Mouse (Mus musculus): ENCODE data around the gene Plagl2. TPM values are rescaled to one million over a fixed set of nuclear protein-coding genes. Genes with fewer than 3 reads are reported as not detected.
A peak's percentile ranks its signal among the peaks of the same experiment; 100 is the strongest.

The Plagl2 gene
- polyA plus RNA-seq, 1 experiment = 13.2 TPM

- no peaks in the 10 kb centered on the region; the same call in 1 of the 2 replicates for H3K36me3 ChIP-seq (ENCODE audit: control insufficient read depth, insufficient read depth, low read length, poor library complexity, severe bottlenecking)
- H3K27me3 ChIP-seq (ENCODE audit: control insufficient read depth, insufficient read depth, low read length, poor library complexity, severe bottlenecking) = no peaks in the 10 kb centered on the region
- H3K9ac ChIP-seq (ENCODE audit: low read depth, poor library complexity, severe bottlenecking) = peak overlapping the region; percentile 91
- 0 out of 2 replicates have a peak overlapping the region, but pooled peaks have one; percentile 2 for H3K27ac ChIP-seq (ENCODE audit: insufficient read depth, low read length)
- no peaks in the 10 kb centered on the region for H3K4me1 ChIP-seq (ENCODE audit: control insufficient read depth, insufficient read depth, low read length)
- no peaks in the 10 kb centered on the region for H3K9me3 ChIP-seq (replicated peaks; ENCODE audit: control insufficient read depth, insufficient read depth, low read length, poor library complexity, severe bottlenecking)
- no peak for TF ChIP-seq CTCF (IDR thresholded peaks at IDR 0.05; ENCODE audit: low read depth, low read length)
- no peak for TF ChIP-seq POLR2A (IDR thresholded peaks at IDR 0.05; ENCODE audit: insufficient read depth, low read length)
- no peak for TF ChIP-seq EP300 (IDR thresholded peaks at IDR 0.05; ENCODE audit: insufficient read depth, low read depth, low read length)
- H3K4me3 ChIP-seq (ENCODE audit: low read depth, low read length) = peak overlapping the region; percentile 80
Measured at GRCm38 (mm10) chr2:153240701-153241235, 458 bp downstream of the Plagl2 start.

GRCm38 (mm10) chr2:153239860-153240480, 1.3 kb downstream of the Plagl2 start:
- H3K4me3 ChIP-seq (ENCODE audit: low read depth, low read length) = peak overlapping the region; percentile 80
- no peak for TF ChIP-seq POLR2A (IDR thresholded peaks at IDR 0.05; ENCODE audit: insufficient read depth, low read length)
- no peak for TF ChIP-seq CTCF (IDR thresholded peaks at IDR 0.05; ENCODE audit: low read depth, low read length)
- TF ChIP-seq EP300 (IDR thresholded peaks at IDR 0.05; ENCODE audit: insufficient read depth, low read depth, low read length) = no peak
- no peak overlapping the region for H3K27ac ChIP-seq (ENCODE audit: insufficient read depth, low read length)
- H3K9ac ChIP-seq (ENCODE audit: low read depth, poor library complexity, severe bottlenecking) = peak overlapping the region; percentile 91
- H3K27me3 ChIP-seq (ENCODE audit: control insufficient read depth, insufficient read depth, low read length, poor library complexity, severe bottlenecking) = no peaks in the 10 kb centered on the region
- H3K9me3 ChIP-seq (replicated peaks; ENCODE audit: control insufficient read depth, insufficient read depth, low read length, poor library complexity, severe bottlenecking) = no peaks in the 10 kb centered on the region
- no peaks in the 10 kb centered on the region for H3K4me1 ChIP-seq (ENCODE audit: control insufficient read depth, insufficient read depth, low read length)
- H3K36me3 ChIP-seq (ENCODE audit: control insufficient read depth, insufficient read depth, low read length, poor library complexity, severe bottlenecking) = peaks cover 4% of the 10 kb centered on the region; the same call in 1 of the 2 replicates

DNA sequence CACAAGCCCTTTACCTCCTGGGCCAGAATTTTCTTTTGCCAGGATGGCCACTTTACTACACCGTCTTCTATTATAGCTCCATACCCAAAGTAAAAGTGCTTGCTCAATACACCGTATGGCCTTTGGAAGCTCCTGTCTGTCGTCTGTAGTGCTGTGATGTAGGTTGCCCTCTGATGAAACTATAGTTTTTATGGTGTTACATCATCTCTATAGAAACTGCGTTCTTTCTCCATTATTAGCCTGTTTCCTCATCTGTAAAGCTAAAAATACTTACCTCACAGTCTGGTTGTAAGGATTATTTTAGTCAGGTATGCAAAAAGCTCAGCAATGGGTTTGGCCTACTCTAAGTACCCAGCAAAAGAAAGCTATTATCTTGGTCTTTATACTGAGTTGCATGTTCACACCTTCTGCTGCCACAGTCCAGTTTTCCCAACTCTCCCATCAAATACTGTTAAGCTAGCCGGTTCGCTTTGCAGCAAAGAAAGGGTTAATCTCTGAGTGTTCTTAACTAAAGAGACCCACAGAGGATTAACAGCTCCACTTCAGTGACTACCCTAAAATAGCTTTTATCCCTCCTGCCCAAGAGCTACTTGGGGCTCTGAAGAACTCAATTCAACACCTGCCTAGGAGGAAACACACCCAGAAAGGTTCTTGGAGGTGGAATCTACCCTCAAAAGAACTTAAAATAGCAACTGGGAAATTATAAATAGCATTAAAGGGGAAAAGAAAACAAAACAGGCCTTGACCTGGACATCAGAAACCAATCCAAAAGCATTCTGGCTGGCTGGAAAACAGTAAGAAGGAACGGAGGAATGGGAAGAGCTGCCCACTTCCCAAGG, 2.0 kb downstream of the Plagl2 start:
- Histone ChIP-seq H3K27me3 (ENCODE audit: control insufficient read depth, insufficient read depth, low read length, poor library complexity, severe bottlenecking) (no peaks in the 10 kb centered on the region), H3K4me1 (ENCODE audit: control insufficient read depth, insufficient read depth, low read length) (no peaks in the 10 kb centered on the region), H3K27ac (ENCODE audit: insufficient read depth, low read length) (no peak overlapping the region), H3K9me3 (replicated peaks; ENCODE audit: control insufficient read depth, insufficient read depth, low read length, poor library complexity, severe bottlenecking) (no peaks in the 10 kb centered on the region), H3K4me3 (ENCODE audit: low read depth, low read length) (peak overlapping the region; percentile 80), H3K9ac (ENCODE audit: low read depth, poor library complexity, severe bottlenecking) (peak overlapping the region; percentile 91), H3K36me3 (ENCODE audit: control insufficient read depth, insufficient read depth, low read length, poor library complexity, severe bottlenecking) (peaks cover 11% of the 10 kb centered on the region)
- no peak for TF ChIP-seq CTCF (IDR thresholded peaks at IDR 0.05; ENCODE audit: low read depth, low read length)
- no peak for TF ChIP-seq POLR2A (IDR thresholded peaks at IDR 0.05; ENCODE audit: insufficient read depth, low read length)
- no peak for TF ChIP-seq EP300 (IDR thresholded peaks at IDR 0.05; ENCODE audit: insufficient read depth, low read depth, low read length)

DNA sequence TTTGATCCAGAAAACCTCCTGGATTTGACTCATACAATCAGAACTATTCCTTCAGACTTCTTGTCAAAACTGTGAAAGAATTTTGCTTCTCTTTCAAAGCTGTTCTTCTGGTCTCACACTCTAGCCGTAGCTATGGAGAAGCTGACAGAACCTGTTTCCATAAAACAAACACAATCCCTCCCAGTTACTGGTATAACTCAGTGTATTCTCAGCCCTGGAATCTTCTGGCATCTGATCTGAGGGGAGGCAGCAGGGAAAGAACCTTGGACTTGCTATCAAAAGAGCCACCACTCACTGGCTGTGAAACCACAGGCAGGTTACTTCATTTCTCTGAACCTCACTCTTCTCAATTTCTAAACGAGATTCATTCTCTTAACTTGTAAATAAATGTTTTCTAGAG, 2.8 kb downstream of the Plagl2 start:
- TF ChIP-seq POLR2A (IDR thresholded peaks at IDR 0.05; ENCODE audit: insufficient read depth, low read length) = no peak
- no peak overlapping the region for H3K4me3 ChIP-seq (ENCODE audit: low read depth, low read length)
- H3K27me3 ChIP-seq (ENCODE audit: control insufficient read depth, insufficient read depth, low read length, poor library complexity, severe bottlenecking) = no peaks in the 10 kb centered on the region
- H3K4me1 ChIP-seq (ENCODE audit: control insufficient read depth, insufficient read depth, low read length) = no peaks in the 10 kb centered on the region
- peaks cover 14% of the 10 kb centered on the region for H3K36me3 ChIP-seq (ENCODE audit: control insufficient read depth, insufficient read depth, low read length, poor library complexity, severe bottlenecking)
- no peaks in the 10 kb centered on the region for H3K9me3 ChIP-seq (replicated peaks; ENCODE audit: control insufficient read depth, insufficient read depth, low read length, poor library complexity, severe bottlenecking)
- H3K9ac ChIP-seq (ENCODE audit: low read depth, poor library complexity, severe bottlenecking) = no peak overlapping the region
- no peak overlapping the region for H3K27ac ChIP-seq (ENCODE audit: insufficient read depth, low read length)

DNA sequence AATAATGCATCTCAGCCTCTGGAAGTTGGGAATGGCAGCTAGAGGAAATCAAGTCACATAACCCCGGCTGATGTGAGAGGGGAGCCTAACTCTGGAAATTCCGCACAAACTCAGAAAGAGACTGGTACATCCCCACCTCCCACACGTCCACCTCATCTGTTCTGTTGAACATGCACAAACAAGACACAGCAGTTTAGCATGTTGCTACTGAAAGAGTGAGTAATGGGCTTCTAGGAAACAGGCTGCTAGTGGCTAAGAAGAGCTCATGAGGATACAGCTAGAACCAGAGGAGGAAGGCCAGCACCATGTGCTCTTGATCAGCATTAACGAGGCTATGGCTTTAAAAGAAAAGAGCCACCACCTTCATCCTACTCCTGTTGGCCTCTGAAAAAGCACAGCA, 3.3 kb downstream of the Plagl2 start:
- no peaks in the 10 kb centered on the region for H3K4me1 ChIP-seq (ENCODE audit: control insufficient read depth, insufficient read depth, low read length)
- H3K36me3 ChIP-seq (ENCODE audit: control insufficient read depth, insufficient read depth, low read length, poor library complexity, severe bottlenecking) = peaks cover 17% of the 10 kb centered on the region
- no peak for TF ChIP-seq EP300 (IDR thresholded peaks at IDR 0.05; ENCODE audit: insufficient read depth, low read depth, low read length)
- no peak for TF ChIP-seq CTCF (IDR thresholded peaks at IDR 0.05; ENCODE audit: low read depth, low read length)
- TF ChIP-seq POLR2A (IDR thresholded peaks at IDR 0.05; ENCODE audit: insufficient read depth, low read length) = no peak
- H3K9ac ChIP-seq (ENCODE audit: low read depth, poor library complexity, severe bottlenecking) = no peak overlapping the region
- H3K27ac ChIP-seq (ENCODE audit: insufficient read depth, low read length) = no peak overlapping the region
- no peak overlapping the region for H3K4me3 ChIP-seq (ENCODE audit: low read depth, low read length)
- H3K9me3 ChIP-seq (replicated peaks; ENCODE audit: control insufficient read depth, insufficient read depth, low read length, poor library complexity, severe bottlenecking) = no peaks in the 10 kb centered on the region
- H3K27me3 ChIP-seq (ENCODE audit: control insufficient read depth, insufficient read depth, low read length, poor library complexity, severe bottlenecking) = no peaks in the 10 kb centered on the region

DNA sequence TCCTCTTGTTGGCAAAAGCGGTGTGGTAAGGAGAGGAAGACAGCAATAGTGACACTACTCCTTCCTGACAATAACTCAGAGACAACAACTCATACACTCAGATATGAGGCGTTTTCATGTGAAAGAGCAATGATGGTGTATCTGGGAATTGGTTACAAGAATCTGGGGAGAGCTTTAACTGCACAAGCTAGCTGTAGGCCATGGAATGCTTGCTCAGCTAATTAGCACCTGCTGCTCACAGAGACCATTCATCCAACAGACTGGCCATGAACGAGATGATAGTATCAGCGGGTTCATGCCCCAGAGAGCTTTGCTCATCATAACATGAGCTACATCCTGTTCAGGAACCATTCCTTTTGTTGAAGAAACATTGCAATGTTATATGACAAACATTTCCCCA, 4.0 kb downstream of the Plagl2 start:
- peaks cover 21% of the 10 kb centered on the region for H3K36me3 ChIP-seq (ENCODE audit: control insufficient read depth, insufficient read depth, low read length, poor library complexity, severe bottlenecking)
- no peaks in the 10 kb centered on the region for H3K9me3 ChIP-seq (replicated peaks; ENCODE audit: control insufficient read depth, insufficient read depth, low read length, poor library complexity, severe bottlenecking)
- no peaks in the 10 kb centered on the region for H3K4me1 ChIP-seq (ENCODE audit: control insufficient read depth, insufficient read depth, low read length)
- TF ChIP-seq CTCF (IDR thresholded peaks at IDR 0.05; ENCODE audit: low read depth, low read length) (no peak), POLR2A (IDR thresholded peaks at IDR 0.05; ENCODE audit: insufficient read depth, low read length) (no peak), EP300 (IDR thresholded peaks at IDR 0.05; ENCODE audit: insufficient read depth, low read depth, low read length) (no peak)
- H3K27me3 ChIP-seq (ENCODE audit: control insufficient read depth, insufficient read depth, low read length, poor library complexity, severe bottlenecking) = no peaks in the 10 kb centered on the region
- H3K9ac ChIP-seq (ENCODE audit: low read depth, poor library complexity, severe bottlenecking) = no peak overlapping the region
- H3K4me3 ChIP-seq (ENCODE audit: low read depth, low read length) = no peak overlapping the region
- H3K27ac ChIP-seq (ENCODE audit: insufficient read depth, low read length) = no peak overlapping the region
